Mouse (Mus musculus) liver, embryonic 11.5 days (tissue): Measurements from ENCODE around the gene Gm49378. TPM values are rescaled to one million over a fixed set of nuclear protein-coding genes. Genes with fewer than 3 reads are reported as not detected.

Source experiments
- ATAC-seq: fragments of 200-750 bp; cut with Nextera tagmentation; replicated peaks from 2 replicates; pipeline ENCODE4 v1.8.0; 2017; ENCODE audit warnings: moderate number of reproducible peaks, mild to moderate bottlenecking, moderate TSS enrichment, moderate library complexity; ENCODE audit not compliant: low FRiP score
- DNase-seq: peaks from one replicate; pipeline ENCODE4 v3.0.0-alpha.2; 2017; ENCODE audit warnings: low spot score
- H3K27ac ChIP-seq: fragments of 300-500 bp; sonication (generic); 2 replicates; pipeline ENCODE4 v1.5.1; 2014; ENCODE audit warnings: mild to moderate bottlenecking, low read depth, low read length, control low read depth
- H3K27me3 ChIP-seq: fragments of 300-500 bp; sonication (generic); replicated peaks from 2 replicates; pipeline ENCODE4 v1.6.1; 2014; ENCODE audit warnings: low read length, mixed read lengths; ENCODE audit not compliant: control insufficient read depth, insufficient read depth
- H3K36me3 ChIP-seq: fragments of 300-500 bp; sonication (generic); 2 replicates; pipeline ENCODE4 v1.6.1; 2014; ENCODE audit warnings: mild to moderate bottlenecking, low read length, moderate library complexity, mixed read lengths; ENCODE audit not compliant: control insufficient read depth, insufficient read depth
- H3K4me1 ChIP-seq: fragments of 300-500 bp; sonication (generic); replicated peaks from 2 replicates; pipeline ENCODE4 v1.6.1; 2014; ENCODE audit warnings: low read length, mixed read lengths; ENCODE audit not compliant: control insufficient read depth, insufficient read depth
- H3K4me2 ChIP-seq: fragments of 300-500 bp; sonication (generic); 2 replicates; pipeline ENCODE4 v1.6.1; 2014; ENCODE audit warnings: mild to moderate bottlenecking, control low read depth, moderate library complexity
- H3K4me3 ChIP-seq: fragments of 300-500 bp; sonication (generic); 2 replicates; pipeline ENCODE4 v1.5.1; 2014; ENCODE audit warnings: low read depth, low read length, control low read depth
- H3K9ac ChIP-seq: fragments of 300-500 bp; sonication (generic); 2 replicates; pipeline ENCODE4 v1.6.1; 2014; ENCODE audit warnings: low read depth, low read length, control low read depth
- H3K9me3 ChIP-seq: fragments of 300-500 bp; sonication (generic); 2 replicates; pipeline ENCODE4 v1.6.1; 2016; ENCODE audit warnings: low read length, inconsistent platforms, mixed read lengths; ENCODE audit not compliant: control insufficient read depth
- WGBS: fragments of 180-500 bp; shearing (Covaris S2); extraction: QIAGEN DNeasy Blood & Tissue Kit; methylation state at CpG from one replicate; pipeline ENCODE4 v1.1.7; 2014; 5-methylcytosine and 5-hydroxymethylcytosine counted together
- polyA plus RNA-seq: library from polyadenylated mRNA; unstranded; fragments of >200 nt; fragmentation: Nextera tagmentation; extraction: Ambion mirVana; gene quantifications from 2 replicates; pipeline ENCODE4 v1.2.1, GENCODE M21; 2014

Gene Gm49378
- polyA plus RNA-seq, 1 experiment from 2014 or later, result 2.7 TPM

DNA sequence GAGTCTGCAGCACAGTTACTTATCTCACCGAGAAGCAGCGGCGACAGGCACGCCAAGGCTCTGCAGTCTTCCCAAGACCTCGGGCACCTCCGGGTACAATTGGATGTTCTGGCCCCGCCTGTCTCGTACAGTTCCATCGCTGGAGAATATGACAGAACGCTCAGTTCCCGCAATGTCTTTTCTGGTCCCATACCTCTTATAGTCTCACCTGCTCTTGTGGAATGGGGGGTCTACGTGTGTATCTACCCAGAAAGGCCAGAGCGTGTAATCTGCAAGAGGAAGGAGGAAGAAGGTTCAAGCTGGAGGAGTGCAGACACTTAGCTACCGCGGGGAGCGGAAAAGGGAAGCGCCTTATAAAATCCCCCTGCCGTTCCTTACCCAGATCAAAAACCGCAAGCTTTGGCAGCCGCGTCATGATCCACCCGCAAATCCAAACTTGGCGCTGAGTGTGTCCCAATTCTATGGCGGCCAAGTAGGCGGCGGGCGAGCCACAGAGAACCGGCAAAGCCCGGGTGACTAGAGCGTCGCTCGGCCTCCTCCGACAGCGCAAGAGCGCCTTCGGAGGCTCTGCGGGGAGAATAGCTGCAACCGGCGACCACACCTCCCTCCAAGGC is 22.4 kb upstream of the Gm49378 start, which contains the start of gene Mdp1:
TSS of gene Mdp1 (minus strand) at position 549 of the 614 bp plus-strand sequence.
- peaks cover 10% of the 10 kb centered on the region; the same call in 1 of the 2 replicates for H3K36me3 ChIP-seq
- H3K27ac ChIP-seq, result peak within 1 kb of the TSS; percentile 59
- DNase-seq (peak; percentile 75), ATAC-seq (peak; percentile 96)
- H3K4me1 ChIP-seq, result peaks cover 8% of the 10 kb centered on the region; the same call in 1 of the 2 replicates
- no peaks in the 10 kb centered on the region for H3K9me3 ChIP-seq
- under 1% methylated on average over 39 of the region's 39 CpGs for WGBS
- H3K9ac ChIP-seq, result peak within 1 kb of the TSS; percentile 78
- H3K4me3 ChIP-seq, result peak within 1 kb of the TSS; percentile 71
- H3K27me3 ChIP-seq, result no peaks in the 10 kb centered on the region
- H3K4me2 ChIP-seq, result peak within 1 kb of the TSS; percentile 64

DNA sequence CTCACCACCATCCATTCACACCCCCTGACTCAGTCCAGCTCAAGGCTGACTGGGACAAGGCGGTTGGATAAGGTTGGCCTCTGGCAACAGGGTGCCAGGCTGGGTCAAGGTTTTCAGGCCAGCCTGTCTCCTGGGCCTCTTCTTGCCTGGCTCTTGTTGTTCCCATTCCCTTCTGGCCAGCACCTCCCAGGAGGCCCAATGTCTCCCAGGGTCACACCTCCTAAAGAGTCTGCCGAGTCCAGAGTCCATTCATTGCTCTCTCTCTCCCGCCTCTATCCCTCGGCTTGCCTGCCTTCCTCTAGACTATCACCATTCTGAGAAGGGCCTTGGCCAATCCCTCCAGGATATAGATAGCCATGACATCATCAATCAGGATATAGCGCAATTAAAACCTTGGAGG is 20.3 kb upstream of the Gm49378 start:
- Histone ChIP-seq H3K9me3 (no peaks in the 10 kb centered on the region), H3K27me3 (no peaks in the 10 kb centered on the region), H3K4me2 (no peak overlapping the region), H3K4me1 (peaks cover 8% of the 10 kb centered on the region; the same call in 1 of the 2 replicates), H3K36me3 (no peaks in the 10 kb centered on the region; the same call in 1 of the 2 replicates), H3K27ac (no peak overlapping the region), H3K4me3 (no peak overlapping the region), H3K9ac (no peak overlapping the region)
- no peak for ATAC-seq
- DNase-seq, result no peak
- 90% methylated on average over 5 of the region's 5 CpGs for WGBS

DNA sequence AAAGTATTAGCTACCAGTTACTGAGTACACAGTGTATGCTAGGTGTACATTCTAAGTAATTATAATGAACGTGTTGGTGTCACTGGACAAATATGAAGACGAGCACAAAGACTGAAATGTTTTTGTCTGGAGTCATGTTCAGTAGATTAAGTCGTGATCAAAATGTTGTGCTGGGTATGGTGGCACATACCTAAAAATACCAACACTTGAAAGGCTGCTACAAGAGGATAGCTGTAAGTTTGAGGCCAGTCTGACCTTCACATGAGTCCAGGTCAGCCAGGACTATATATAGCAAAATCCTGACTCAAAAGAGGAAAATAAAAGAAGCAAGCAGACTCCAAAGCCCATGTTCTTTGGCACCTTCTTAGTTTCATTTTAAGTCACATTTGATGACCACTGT is 19.2 kb upstream of the Gm49378 start:
- ATAC-seq (no peak), DNase-seq (no peak)
- 84% methylated on average over 3 of the region's 3 CpGs for WGBS
- Histone ChIP-seq H3K27me3 (no peaks in the 10 kb centered on the region), H3K36me3 (no peaks in the 10 kb centered on the region; the same call in 1 of the 2 replicates), H3K9me3 (no peaks in the 10 kb centered on the region), H3K4me2 (no peak overlapping the region), H3K27ac (no peak overlapping the region), H3K9ac (no peak overlapping the region), H3K4me1 (peaks cover 8% of the 10 kb centered on the region; the same call in 1 of the 2 replicates), H3K4me3 (no peak overlapping the region)

DNA sequence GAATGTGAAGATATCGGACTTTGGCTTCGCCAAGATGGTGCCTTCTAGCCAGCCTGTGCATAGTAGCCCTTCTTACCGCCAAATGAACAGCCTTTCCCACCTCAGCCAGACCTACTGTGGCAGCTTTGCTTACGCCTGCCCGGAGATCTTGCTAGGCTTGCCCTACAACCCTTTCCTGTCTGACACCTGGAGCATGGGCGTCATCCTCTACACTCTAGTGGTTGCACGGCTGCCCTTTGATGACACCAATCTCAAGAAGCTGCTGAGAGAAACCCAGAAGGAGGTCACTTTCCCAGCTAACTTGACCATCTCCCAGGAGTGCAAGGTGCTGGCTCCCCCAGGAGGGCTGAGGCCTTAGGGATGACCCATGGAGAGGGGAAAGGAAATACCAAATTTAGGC is 13.8 kb upstream of the Gm49378 start:
- H3K9ac ChIP-seq, result peak overlapping the region; percentile 30; the same call in 1 of the 2 replicates
- H3K36me3 ChIP-seq, result peaks cover under 1% of the 10 kb centered on the region; the same call in 1 of the 2 replicates
- ATAC-seq, result no peak
- no peak overlapping the region for H3K4me2 ChIP-seq
- peaks cover under 1% of the 10 kb centered on the region; the same call in 1 of the 2 replicates for H3K4me1 ChIP-seq
- 79% methylated on average over 7 of the region's 7 CpGs for WGBS
- no peak overlapping the region; the same call in 1 of the 2 replicates for H3K27ac ChIP-seq
- H3K9me3 ChIP-seq, result no peaks in the 10 kb centered on the region
- no peak for DNase-seq
- H3K27me3 ChIP-seq, result no peaks in the 10 kb centered on the region
- no peak overlapping the region for H3K4me3 ChIP-seq

DNA sequence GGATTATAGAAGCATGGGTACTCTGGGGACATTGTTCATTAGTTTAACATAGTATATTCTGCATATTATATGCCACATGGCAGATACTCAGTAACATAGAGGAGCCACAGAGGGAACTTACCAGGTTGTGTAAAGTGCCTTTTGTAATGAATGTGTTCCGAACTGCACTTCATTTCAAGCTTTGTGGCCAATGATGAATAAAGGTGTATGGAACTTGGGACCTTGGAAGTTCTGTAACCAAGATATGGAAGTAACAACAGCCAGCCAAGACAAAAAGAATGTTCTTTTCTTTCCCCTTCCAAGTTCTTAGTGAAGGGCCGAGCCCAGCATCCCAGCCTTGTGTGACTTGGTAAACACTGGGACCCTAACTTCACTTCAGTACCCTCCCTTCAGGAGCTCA is 12.2 kb upstream of the Gm49378 start, which contains the start of gene Tssk4:
TSS of gene Tssk4 (plus strand) at position 301 of the 400 bp plus-strand sequence.
- H3K4me1 ChIP-seq, result peaks cover 11% of the 10 kb centered on the region
- WGBS, result 86% methylated on average over 2 of the region's 2 CpGs
- no peak within 1 kb of the TSS for H3K9ac ChIP-seq
- no peaks in the 10 kb centered on the region for H3K9me3 ChIP-seq
- H3K36me3 ChIP-seq, result peaks cover 5% of the 10 kb centered on the region
- no peak for ATAC-seq
- no peak within 1 kb of the TSS for H3K4me3 ChIP-seq
- no peak within 1 kb of the TSS for H3K27ac ChIP-seq
- H3K4me2 ChIP-seq, result no peak within 1 kb of the TSS
- no peak for DNase-seq
- no peaks in the 10 kb centered on the region for H3K27me3 ChIP-seq

DNA sequence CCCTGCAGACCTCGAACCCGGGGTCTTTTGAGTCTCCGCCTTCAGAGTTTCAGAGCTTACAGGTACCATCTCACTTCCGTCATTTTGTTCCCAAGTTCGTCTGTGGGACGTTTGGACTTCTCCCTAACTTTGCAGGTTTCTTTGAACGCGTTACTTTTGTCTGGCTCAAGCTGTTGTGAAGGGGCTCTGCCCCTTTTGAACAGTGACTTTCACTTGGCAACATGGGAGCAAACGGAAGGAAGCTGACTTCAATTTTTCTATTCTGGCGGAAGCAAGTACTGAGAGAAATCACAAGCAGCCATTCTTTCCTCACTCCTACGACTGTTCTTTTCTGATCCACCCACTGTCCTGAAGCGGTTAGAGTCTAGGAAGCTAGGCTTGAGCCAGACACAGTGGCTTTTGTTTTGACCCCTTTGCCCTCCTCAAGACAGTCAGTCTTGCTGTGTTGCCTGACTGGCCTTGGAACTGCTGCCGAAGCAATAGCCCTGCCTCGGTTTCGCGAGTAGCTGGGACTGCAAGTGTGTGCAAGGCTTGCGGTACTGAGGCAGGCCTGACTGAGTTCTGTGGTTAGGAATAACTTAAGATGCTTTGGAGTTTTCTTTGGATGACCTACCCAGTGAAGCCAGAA is 6.7 kb upstream of the Gm49378 start:
- peak overlapping the region; percentile 89 for H3K4me3 ChIP-seq
- H3K36me3 ChIP-seq, result peaks cover 19% of the 10 kb centered on the region
- H3K4me1 ChIP-seq, result peaks cover 28% of the 10 kb centered on the region
- H3K9me3 ChIP-seq, result no peaks in the 10 kb centered on the region
- H3K27me3 ChIP-seq, result no peaks in the 10 kb centered on the region
- peak overlapping the region; percentile 93 for H3K4me2 ChIP-seq
- peak overlapping the region; percentile 89 for H3K9ac ChIP-seq
- H3K27ac ChIP-seq, result peak overlapping the region; percentile 34; the same call in 1 of the 2 replicates
- ATAC-seq (no peak), DNase-seq (no peak)
- WGBS, result 28% methylated on average over 17 of the region's 17 CpGs

DNA sequence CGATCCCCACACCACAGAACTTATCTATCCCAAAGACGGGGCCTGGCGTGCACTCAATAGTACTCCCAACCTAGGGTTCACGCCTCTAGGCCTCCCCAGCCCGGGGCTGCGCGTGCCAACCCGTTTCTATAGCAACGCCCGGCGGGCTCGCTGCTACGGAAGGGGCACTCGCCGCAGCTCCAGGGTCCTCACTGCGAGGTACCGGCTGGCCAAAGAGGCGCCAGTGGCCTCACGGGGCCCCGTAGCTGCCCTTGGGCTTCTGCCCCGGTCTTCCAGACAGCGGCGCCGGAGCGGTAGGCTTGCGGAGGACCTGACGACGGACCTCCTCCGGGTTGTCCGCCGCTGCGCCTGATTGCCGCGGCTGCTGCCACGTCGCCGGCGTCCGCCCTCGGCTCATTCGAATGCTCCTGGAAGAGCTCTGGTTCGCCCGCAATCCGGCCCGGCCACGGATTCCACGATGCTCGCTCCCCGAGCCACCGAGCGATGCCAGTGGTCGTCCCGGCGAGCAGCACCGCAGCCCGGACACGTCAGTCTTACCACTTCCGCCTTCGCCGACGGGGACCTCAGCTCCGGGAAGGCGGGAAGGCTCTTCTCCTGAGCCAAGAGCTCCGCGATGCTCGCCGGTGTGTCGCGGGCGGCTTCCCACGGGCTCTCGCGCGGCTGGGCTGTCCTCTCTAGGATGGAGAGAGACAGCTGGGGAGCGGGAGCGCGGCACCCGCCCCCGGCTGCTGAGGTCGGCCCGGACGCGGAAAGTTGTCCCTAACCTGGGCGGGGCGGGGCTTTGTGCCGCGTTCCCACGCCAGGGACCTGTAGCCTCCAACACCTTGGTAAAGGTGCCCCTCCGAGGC is 5.6 kb upstream of the Gm49378 start, which contains the start of gene Tm9sf1:
TSS of gene Tm9sf1 (minus strand) at position 747 of the 848 bp plus-strand sequence.
- Histone ChIP-seq H3K4me1 (peaks cover 28% of the 10 kb centered on the region), H3K4me3 (peak within 1 kb of the TSS; percentile 89), H3K27ac (peak within 1 kb of the TSS; percentile 83), H3K36me3 (peaks cover 25% of the 10 kb centered on the region), H3K27me3 (no peaks in the 10 kb centered on the region), H3K9me3 (no peaks in the 10 kb centered on the region), H3K4me2 (peak within 1 kb of the TSS; percentile 93), H3K9ac (peak within 1 kb of the TSS; percentile 89)
- ATAC-seq, result peak; percentile 86
- peak; percentile 93 for DNase-seq
- under 1% methylated on average over 89 of the region's 89 CpGs for WGBS

DNA sequence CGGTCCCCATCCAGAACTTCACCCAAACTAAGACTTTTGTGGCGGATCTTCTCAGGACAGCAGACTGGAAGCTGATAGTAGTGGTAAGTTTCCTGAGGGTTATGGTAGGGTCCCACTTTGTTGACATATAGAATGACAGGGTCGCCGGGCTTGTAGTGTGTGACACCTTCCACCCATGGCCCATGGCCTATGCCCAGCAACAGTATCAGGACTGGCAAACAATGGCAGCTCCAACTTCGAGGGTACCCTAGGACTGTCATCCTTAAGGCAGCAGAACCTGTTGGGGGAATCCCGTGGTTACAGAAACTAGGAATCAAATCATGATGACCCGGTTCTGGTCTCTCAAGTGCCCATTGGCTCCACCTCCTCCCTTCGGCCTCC is 5.0 kb upstream of the Gm49378 start:
- DNase-seq (no peak), ATAC-seq (peak; percentile 27; the same call in 1 of the 2 replicates)
- Histone ChIP-seq H3K36me3 (peaks cover 28% of the 10 kb centered on the region), H3K27ac (peak overlapping the region; percentile 83), H3K4me3 (peak overlapping the region; percentile 89), H3K27me3 (no peaks in the 10 kb centered on the region), H3K9me3 (no peaks in the 10 kb centered on the region), H3K9ac (peak overlapping the region; percentile 89), H3K4me2 (peak overlapping the region; percentile 93), H3K4me1 (peaks cover 28% of the 10 kb centered on the region)
- WGBS, result 18% methylated on average over 8 of the region's 8 CpGs
